Mouse (Mus musculus) adrenal gland, postnatal 36 days (tissue): ENCODE data around the gene Bcl3. TPM values are rescaled to one million over a fixed set of nuclear protein-coding genes. Genes with fewer than 3 reads are reported as not detected.

ENCODE experiments used
- DNase-seq, 2 experiments: peaks; one replicate each; pipeline ENCODE4 v3.0.0; 2021; ENCODE audit warnings: mixed read lengths in 1 of 2
- total RNA-seq, 2 experiments: library from RNA; stranded (reverse); gene quantifications; 2 replicates each; pipeline ENCODE4 v1.2.3; 2021

Bcl3 gene
- total RNA-seq, 2 experiments from 2014 or later, result 19.5 to 51.0 TPM

- DNase-seq, result no peak
Measured at GRCm38 (mm10) chr7:19769001-19769400, 53.6 kb downstream of the Bcl3 start.

GRCm38 (mm10) chr7:19768251-19768650 lies 54.3 kb downstream of the Bcl3 start:
- no peak for DNase-seq

- DNase-seq, result peak in 1 of 2 experiments; percentile 27
Measured at GRCm38 (mm10) chr7:19764581-19764980, 58.0 kb downstream of the Bcl3 start.

GRCm38 (mm10) chr7:19763829-19764477 lies 58.6 kb downstream of the Bcl3 start:
- no peak for DNase-seq

GRCm38 (mm10) chr7:19762283-19762682 lies 60.3 kb downstream of the Bcl3 start:
- no peak for DNase-seq

GRCm38 (mm10) chr7:19760021-19760420 lies 62.5 kb downstream of the Bcl3 start:
- DNase-seq, result peak in 1 of 2 experiments; percentile 7

GRCm38 (mm10) chr7:19758623-19759022 lies 63.9 kb downstream of the Bcl3 start:
- DNase-seq, result no peak

Other genes starting within 250 kb of the Bcl3 start
- under 1 TPM; 0.33 to 0.36 TPM for gene Zfp296, start 245.5 kb downstream of the Bcl3 start, total RNA-seq
- gene Gemin7, start 245.2 kb downstream of the Bcl3 start, total RNA-seq, result 10 to 100 TPM; 71.8 to 90.6 TPM
- gene Clasrp, start 218.3 kb downstream of the Bcl3 start, total RNA-seq, result 10 to 100 TPM; 28.1 to 39.7 TPM
- gene Relb, start 193.3 kb downstream of the Bcl3 start, total RNA-seq, result 10 to 100 TPM; 33.6 to 34.7 TPM
- gene Clptm1, start 157.7 kb downstream of the Bcl3 start, total RNA-seq, result 100 to 1,000 TPM; 175 to 178 TPM
- gene Apoc2, start 144.8 kb downstream of the Bcl3 start, total RNA-seq, result 1 to 10 TPM in 1 of 2 experiments, not detected in 1; 1.9 TPM
- under 1 TPM in 1 of 2 experiments, not detected in 1; 0.40 TPM for gene Gm44805, start 141.3 kb downstream of the Bcl3 start, total RNA-seq
- gene Apoc4, start 141.3 kb downstream of the Bcl3 start, total RNA-seq, result 100 to 1,000 TPM in 1 of 2 experiments, 10 to 100 TPM in 1; 42.0 to 110 TPM
- gene Apoc1, start 130.1 kb downstream of the Bcl3 start, total RNA-seq, result 1,000 to 10,000 TPM in 1 of 2 experiments, 100 to 1,000 TPM in 1; 185 to 1,007 TPM
- 1,000 to 10,000 TPM in 1 of 2 experiments, 100 to 1,000 TPM in 1; 927 to 1,142 TPM for gene Apoe, start 123.6 kb downstream of the Bcl3 start, total RNA-seq
- 100 to 1,000 TPM; 124 to 135 TPM for gene Tomm40, start 107.3 kb downstream of the Bcl3 start, total RNA-seq
- gene Nectin2, start 72.3 kb downstream of the Bcl3 start, total RNA-seq, result 100 to 1,000 TPM in 1 of 2 experiments, 10 to 100 TPM in 1; 70.0 to 115 TPM
- gene Bcam, start 51.8 kb downstream of the Bcl3 start, total RNA-seq, result 10 to 100 TPM; 43.5 to 53.8 TPM
- gene Cblc, start 26.0 kb downstream of the Bcl3 start, total RNA-seq, result not detected
- under 1 TPM in 1 of 2 experiments, not detected in 1; 0.83 TPM for gene Gm19345, start 29.2 kb upstream of the Bcl3 start, total RNA-seq
- not detected for gene Ceacam16, start 38.5 kb upstream of the Bcl3 start, total RNA-seq
- gene Ceacam19, start 65.2 kb upstream of the Bcl3 start, total RNA-seq, result not detected
- gene Pvr, start 98.4 kb upstream of the Bcl3 start, total RNA-seq, result 10 to 100 TPM; 28.8 to 33.7 TPM
- not detected for gene Igsf23, start 128.0 kb upstream of the Bcl3 start, total RNA-seq
- gene Ceacam20, start 142.6 kb upstream of the Bcl3 start, total RNA-seq, result not detected
- not detected for gene Nlrp9b, start 168.7 kb upstream of the Bcl3 start, total RNA-seq